Mouse (Mus musculus): ENCODE data around the gene Osgep. TPM values are rescaled to one million over a fixed set of nuclear protein-coding genes. Genes with fewer than 3 reads are reported as not detected.
"Not testable (repeated sequence)": the region's sequence is repeated elsewhere in the genome, so short reads cannot be mapped to it uniquely, and the experiment has no call there.

Gene Osgep
- polyA plus RNA-seq, 1 experiment from 2014 or later, result 147 TPM

- H3K4me3 ChIP-seq, result peak overlapping the region; percentile 96
- WGBS, result 20% methylated on average over 10 of the region's 10 CpGs
- no peaks in the 10 kb centered on the region for H3K9me3 ChIP-seq
- H3K36me3 ChIP-seq, result peaks cover 36% of the 10 kb centered on the region
- H3K4me2 ChIP-seq (replicated peaks), result peak overlapping the region; percentile 75
- peak overlapping the region; percentile 96 for H3K9ac ChIP-seq (replicated peaks)
- peak overlapping the region; percentile 84 for H3K27ac ChIP-seq (replicated peaks)
- no peaks in the 10 kb centered on the region for H3K27me3 ChIP-seq
- H3K4me1 ChIP-seq, result peaks cover 32% of the 10 kb centered on the region
- ATAC-seq (ENCODE audit: low FRiP score, low read depth), result no peak
Observed at GRCm38 (mm10) chr14:50929951-50930350, 5.3 kb upstream of the Osgep start.

- ATAC-seq (ENCODE audit: low FRiP score, low read depth), result no peak
Observed at GRCm38 (mm10) chr14:50927366-50927765, 2.7 kb upstream of the Osgep start.

GRCm38 (mm10) chr14:50925111-50925920, 623 bp upstream of the Osgep start:
- peaks cover 31% of the 10 kb centered on the region for H3K4me1 ChIP-seq
- peak overlapping the region; percentile 91 for H3K9ac ChIP-seq (replicated peaks)
- H3K4me2 ChIP-seq (replicated peaks), result peak overlapping the region; percentile 62
- H3K27me3 ChIP-seq, result no peaks in the 10 kb centered on the region
- 2% methylated on average over 38 of the region's 38 CpGs for WGBS
- peaks cover 36% of the 10 kb centered on the region for H3K36me3 ChIP-seq
- H3K27ac ChIP-seq (replicated peaks), result peak overlapping the region; percentile 91
- no peaks in the 10 kb centered on the region for H3K9me3 ChIP-seq
- H3K4me3 ChIP-seq, result peak overlapping the region; percentile 87
- ATAC-seq (ENCODE audit: low FRiP score, low read depth), result peak; percentile 2; the same call in 1 of the 2 replicates

More at GRCm38 (mm10) chr14:50927366-50927765, 2.7 kb upstream of the Osgep start:
- Histone ChIP-seq H3K27ac (replicated peaks) (no peak overlapping the region), H3K9ac (replicated peaks) (no peak overlapping the region), H3K9me3 (no peaks in the 10 kb centered on the region), H3K4me2 (replicated peaks) (no peak overlapping the region), H3K27me3 (no peaks in the 10 kb centered on the region), H3K4me1 (peaks cover 38% of the 10 kb centered on the region), H3K36me3 (peaks cover 36% of the 10 kb centered on the region), H3K4me3 (no peak overlapping the region)
- 83% methylated on average over 3 of the region's 3 CpGs for WGBS

- not testable (repeated sequence) for ATAC-seq (ENCODE audit: low FRiP score, low read depth); H3K9me3 ChIP-seq; H3K27ac ChIP-seq (replicated peaks); H3K27me3 ChIP-seq
- peaks cover 36% of the 10 kb centered on the region for H3K36me3 ChIP-seq
- H3K9ac ChIP-seq (replicated peaks), result peak overlapping the region; percentile 91; the same call in 1 of the 2 replicates
- H3K4me2 ChIP-seq (replicated peaks), result peak overlapping the region; percentile 62
- peaks cover 18% of the 10 kb centered on the region for H3K4me1 ChIP-seq
- peak overlapping the region; percentile 87 for H3K4me3 ChIP-seq
- WGBS, result 76% methylated on average over 1 of the region's 1 CpGs
Observed at GRCm38 (mm10) chr14:50923437-50923836, 1.3 kb downstream of the Osgep start.

GRCm38 (mm10) chr14:50911356-50911755, 13.3 kb downstream of the Osgep start:
- H3K4me1 ChIP-seq, result no peaks in the 10 kb centered on the region
- peaks cover 59% of the 10 kb centered on the region for H3K36me3 ChIP-seq
- no peak overlapping the region for H3K4me2 ChIP-seq (replicated peaks)
- no peak overlapping the region for H3K4me3 ChIP-seq
- H3K9me3 ChIP-seq, result no peaks in the 10 kb centered on the region
- 46% methylated on average over 3 of the region's 3 CpGs for WGBS
- no peak overlapping the region for H3K9ac ChIP-seq (replicated peaks)
- ATAC-seq (ENCODE audit: low FRiP score, low read depth), result no peak
- H3K27me3 ChIP-seq, result no peaks in the 10 kb centered on the region
- no peak overlapping the region for H3K27ac ChIP-seq (replicated peaks)

- H3K4me3 ChIP-seq, result no peak overlapping the region
- 87% methylated on average over 4 of the region's 4 CpGs for WGBS
- H3K4me2 ChIP-seq (replicated peaks), result no peak overlapping the region
- H3K9ac ChIP-seq (replicated peaks), result no peak overlapping the region
- no peak overlapping the region for H3K27ac ChIP-seq (replicated peaks)
- peaks cover 29% of the 10 kb centered on the region for H3K36me3 ChIP-seq
- H3K9me3 ChIP-seq, result no peaks in the 10 kb centered on the region
- peaks cover 3% of the 10 kb centered on the region; the same call in 1 of the 2 replicates for H3K4me1 ChIP-seq
- H3K27me3 ChIP-seq, result no peaks in the 10 kb centered on the region
- ATAC-seq (ENCODE audit: low FRiP score, low read depth), result no peak
Observed at GRCm38 (mm10) chr14:50908126-50908525, 16.6 kb downstream of the Osgep start.

- H3K36me3 ChIP-seq; H3K9ac ChIP-seq (replicated peaks); H3K27me3 ChIP-seq; ATAC-seq (ENCODE audit: low FRiP score, low read depth); H3K4me1 ChIP-seq; H3K4me2 ChIP-seq (replicated peaks); H3K27ac ChIP-seq (replicated peaks); H3K4me3 ChIP-seq; H3K9me3 ChIP-seq: not testable (repeated sequence)
Observed at GRCm38 (mm10) chr14:50905327-50905726, 19.4 kb downstream of the Osgep start.

- Histone ChIP-seq H3K9me3 (no peaks in the 10 kb centered on the region), H3K27me3 (no peaks in the 10 kb centered on the region), H3K4me2 (replicated peaks) (no peak overlapping the region), H3K4me3 (no peak overlapping the region), H3K4me1 (peaks cover 3% of the 10 kb centered on the region; the same call in 1 of the 2 replicates), H3K9ac (replicated peaks) (no peak overlapping the region), H3K27ac (replicated peaks) (no peak overlapping the region), H3K36me3 (no peaks in the 10 kb centered on the region)
- no peak for ATAC-seq (ENCODE audit: low FRiP score, low read depth)
- 81% methylated on average over 4 of the region's 4 CpGs for WGBS
Observed at GRCm38 (mm10) chr14:50904828-50905129, 19.9 kb downstream of the Osgep start.

- H3K4me1 ChIP-seq, result peaks cover 3% of the 10 kb centered on the region; the same call in 1 of the 2 replicates
- H3K4me3 ChIP-seq, result peak overlapping the region; percentile 45
- no peak overlapping the region for H3K27ac ChIP-seq (replicated peaks)
- no peaks in the 10 kb centered on the region for H3K36me3 ChIP-seq
- ATAC-seq (ENCODE audit: low FRiP score, low read depth), result peak; percentile 88
- peak overlapping the region; percentile 59 for H3K9ac ChIP-seq (replicated peaks)
- H3K27me3 ChIP-seq, result no peaks in the 10 kb centered on the region
- no peaks in the 10 kb centered on the region for H3K9me3 ChIP-seq
- H3K4me2 ChIP-seq (replicated peaks), result peak overlapping the region; percentile 60
- WGBS, result 3% methylated on average over 26 of the region's 26 CpGs
Observed at GRCm38 (mm10) chr14:50903973-50904827, 20.5 kb downstream of the Osgep start.

GRCm38 (mm10) chr14:50897992-50898391, 26.7 kb downstream of the Osgep start:
- H3K36me3 ChIP-seq; H3K27ac ChIP-seq (replicated peaks); ATAC-seq (ENCODE audit: low FRiP score, low read depth); H3K9ac ChIP-seq (replicated peaks); H3K4me1 ChIP-seq; H3K4me2 ChIP-seq (replicated peaks); H3K9me3 ChIP-seq; H3K4me3 ChIP-seq: not testable (repeated sequence)
- H3K27me3 ChIP-seq, result peaks cover 25% of the 10 kb centered on the region
- WGBS, result 96% methylated on average over 2 of the region's 2 CpGs

GRCm38 (mm10) chr14:50897374-50897765, 27.3 kb downstream of the Osgep start, which contains the start of gene Klhl33:
Gene Klhl33 (minus strand): TSS chr14:50897507.
- H3K27me3 ChIP-seq, result peaks cover 25% of the 10 kb centered on the region
- no peaks in the 10 kb centered on the region for H3K36me3 ChIP-seq
- H3K9me3 ChIP-seq, result no peaks in the 10 kb centered on the region
- 0 out of 2 replicates have a peak, but pooled peaks have one; percentile 27 for ATAC-seq (ENCODE audit: low FRiP score, low read depth)
- peak within 1 kb of the TSS; percentile 50 for H3K4me3 ChIP-seq
- peak within 1 kb of the TSS; percentile 88 for H3K4me2 ChIP-seq (replicated peaks)
- H3K27ac ChIP-seq (replicated peaks), result no peak within 1 kb of the TSS
- peaks cover 10% of the 10 kb centered on the region for H3K4me1 ChIP-seq
- 40% methylated on average over 7 of the region's 7 CpGs for WGBS
- H3K9ac ChIP-seq (replicated peaks), result peak within 1 kb of the TSS; percentile 67

All from midbrain, embryonic 12.5 days (tissue).